Mouse (Mus musculus): ENCODE results near the gene Pbx1. TPM values are rescaled to one million over a fixed set of nuclear protein-coding genes. Genes with fewer than 3 reads are reported as not detected.

Pbx1 gene
- polyA plus RNA-seq, 1 experiment from 2014 or later, result 4.0 TPM

DNA sequence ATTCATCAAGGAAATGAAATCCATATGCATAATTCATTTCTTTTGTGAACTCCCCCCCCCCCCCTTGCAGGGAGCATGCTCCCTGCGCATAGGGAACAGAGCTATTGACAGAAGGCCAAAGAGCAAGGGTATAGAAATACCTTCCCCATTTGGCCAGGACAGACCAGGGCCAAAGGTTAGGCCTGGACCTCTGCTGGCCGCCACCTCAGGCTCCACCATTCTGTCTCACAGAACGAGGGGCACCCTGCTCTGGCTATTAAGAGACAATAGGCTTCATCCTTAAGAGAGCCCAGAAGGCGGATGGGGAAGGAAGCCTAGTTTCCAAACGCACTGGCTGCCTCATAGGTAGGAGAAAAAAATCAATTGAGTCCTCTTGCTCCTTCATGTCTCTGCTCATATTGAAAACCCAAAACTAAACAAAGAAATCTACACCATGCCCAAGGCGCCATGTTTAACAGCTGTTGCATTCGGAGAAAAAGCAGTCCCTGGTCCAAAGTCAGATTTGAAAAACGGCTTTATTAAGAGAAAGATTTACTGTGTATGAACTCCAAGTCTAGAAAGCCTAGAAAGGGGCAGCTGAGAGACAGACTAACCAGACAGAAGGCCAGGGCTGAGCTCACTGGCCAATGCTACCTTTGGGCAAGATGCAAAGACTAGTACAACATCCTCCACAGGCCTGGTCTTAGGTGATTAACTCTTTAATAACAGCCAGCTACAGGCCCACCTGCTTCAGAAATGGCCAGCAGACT is 83.9 kb downstream of the Pbx1 start:
- no peak overlapping the region for H3K27ac ChIP-seq (ENCODE audit: low read depth)
- H3K27me3 ChIP-seq (ENCODE audit: insufficient read depth, low read length), result no peaks in the 10 kb centered on the region
- 65% methylated on average over 8 of the region's 8 CpGs for WGBS (ENCODE audit: insufficient replicate concordance)
- no peak overlapping the region for H3K4me3 ChIP-seq (ENCODE audit: low read depth, low read length)
- TF ChIP-seq CTCF (IDR thresholded peaks at IDR 0.05; ENCODE audit: low read depth) (no peak), EP300 (IDR thresholded peaks at IDR 0.05; ENCODE audit: low read depth) (no peak)
- no peak overlapping the region for H3K4me2 ChIP-seq (ENCODE audit: low read depth, low read length)
- no peak overlapping the region for H3K9ac ChIP-seq (replicated peaks)
- DNase-seq, result no peak
- ATAC-seq, result no peak
- no peaks in the 10 kb centered on the region for H3K9me3 ChIP-seq (ENCODE audit: low read length)
- no peaks in the 10 kb centered on the region for H3K36me3 ChIP-seq (replicated peaks; ENCODE audit: insufficient read depth, low read length)
- H3K4me1 ChIP-seq (ENCODE audit: insufficient read depth), result peaks cover 9% of the 10 kb centered on the region

DNA sequence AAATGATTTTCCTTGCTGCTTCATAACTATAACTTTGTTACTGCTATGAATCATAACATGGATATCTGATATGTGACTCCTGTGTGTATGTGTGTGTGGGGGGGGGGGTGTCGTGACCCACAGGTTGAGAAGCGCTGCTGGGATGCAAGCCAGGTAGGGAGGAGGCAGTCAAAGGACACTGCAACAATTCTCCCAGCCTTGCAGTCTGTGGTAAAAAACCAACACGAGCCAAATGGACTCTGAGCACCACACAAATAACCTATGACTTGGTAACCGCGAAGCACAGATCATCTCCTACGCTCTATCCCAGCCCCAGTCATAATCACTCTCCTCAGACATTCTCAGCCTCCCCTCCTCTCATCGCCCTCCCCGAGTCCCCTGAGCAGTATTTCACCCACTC is 87.2 kb downstream of the Pbx1 start:
- no peak overlapping the region for H3K4me3 ChIP-seq (ENCODE audit: low read depth, low read length)
- DNase-seq (peak; percentile 54), ATAC-seq (peak; percentile 93)
- no peaks in the 10 kb centered on the region for H3K27me3 ChIP-seq (ENCODE audit: insufficient read depth, low read length)
- H3K9me3 ChIP-seq (ENCODE audit: low read length), result no peaks in the 10 kb centered on the region
- WGBS (ENCODE audit: insufficient replicate concordance), result 63% methylated on average over 8 of the region's 8 CpGs
- H3K27ac ChIP-seq (ENCODE audit: low read depth), result peak overlapping the region; percentile 58; the same call in 1 of the 2 replicates
- TF ChIP-seq CTCF (IDR thresholded peaks at IDR 0.05; ENCODE audit: low read depth) (no peak), EP300 (IDR thresholded peaks at IDR 0.05; ENCODE audit: low read depth) (no peak)
- no peaks in the 10 kb centered on the region for H3K36me3 ChIP-seq (replicated peaks; ENCODE audit: insufficient read depth, low read length)
- H3K9ac ChIP-seq (replicated peaks), result no peak overlapping the region
- peaks cover 9% of the 10 kb centered on the region for H3K4me1 ChIP-seq (ENCODE audit: insufficient read depth)
- H3K4me2 ChIP-seq (ENCODE audit: low read depth, low read length), result no peak overlapping the region

DNA sequence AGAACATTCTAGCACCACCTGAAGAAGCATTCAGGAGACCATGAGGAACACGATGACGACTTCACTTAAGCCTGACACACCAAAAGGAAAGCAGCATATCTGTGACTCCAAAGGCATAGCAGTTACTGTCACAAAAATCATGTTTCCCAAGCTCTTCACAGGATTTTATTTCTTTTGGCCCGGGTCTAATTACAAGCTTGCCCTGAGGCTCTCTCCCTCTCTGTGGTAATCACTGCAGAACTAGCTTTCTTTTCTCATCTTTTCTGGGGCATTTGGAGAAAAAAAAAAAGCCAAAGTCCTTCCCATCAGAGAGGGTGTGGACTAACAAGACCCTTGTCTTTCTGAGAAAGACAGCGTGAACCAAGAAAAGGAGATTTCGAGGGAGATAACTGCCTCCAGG is 87.8 kb downstream of the Pbx1 start:
- Histone ChIP-seq H3K4me3 (ENCODE audit: low read depth, low read length) (no peak overlapping the region), H3K9ac (replicated peaks) (no peak overlapping the region), H3K36me3 (replicated peaks; ENCODE audit: insufficient read depth, low read length) (no peaks in the 10 kb centered on the region), H3K4me1 (ENCODE audit: insufficient read depth) (peaks cover 9% of the 10 kb centered on the region), H3K9me3 (ENCODE audit: low read length) (no peaks in the 10 kb centered on the region), H3K27me3 (ENCODE audit: insufficient read depth, low read length) (no peaks in the 10 kb centered on the region), H3K27ac (ENCODE audit: low read depth) (no peak overlapping the region), H3K4me2 (ENCODE audit: low read depth, low read length) (no peak overlapping the region)
- DNase-seq, result no peak
- WGBS (ENCODE audit: insufficient replicate concordance), result 72% methylated on average over 5 of the region's 5 CpGs
- TF ChIP-seq CTCF (IDR thresholded peaks at IDR 0.05; ENCODE audit: low read depth) (no peak), EP300 (IDR thresholded peaks at IDR 0.05; ENCODE audit: low read depth) (no peak)
- no peak for ATAC-seq

DNA sequence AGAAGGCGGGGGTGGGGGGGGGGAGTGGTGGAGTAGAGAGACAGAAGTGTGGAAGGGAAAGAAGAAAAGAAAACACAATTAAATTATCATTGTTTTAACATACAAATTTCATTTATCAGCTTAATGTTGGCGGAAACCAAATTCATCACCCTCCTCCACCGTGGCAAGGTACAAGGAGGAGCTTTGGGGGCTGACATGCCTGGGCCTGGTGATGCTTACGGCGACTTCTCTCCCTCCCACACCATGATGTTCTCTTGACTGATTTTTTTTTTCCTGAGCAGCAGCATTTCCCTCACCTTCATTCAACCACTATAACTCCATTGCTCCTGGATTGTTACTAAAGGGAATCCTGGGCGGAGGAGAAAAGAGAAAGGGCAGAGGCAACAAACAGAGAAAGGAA is 89.8 kb downstream of the Pbx1 start:
- no peak overlapping the region for H3K27ac ChIP-seq (ENCODE audit: low read depth)
- no peaks in the 10 kb centered on the region for H3K27me3 ChIP-seq (ENCODE audit: insufficient read depth, low read length)
- ATAC-seq (no peak), DNase-seq (no peak)
- no peaks in the 10 kb centered on the region for H3K9me3 ChIP-seq (ENCODE audit: low read length)
- no peak overlapping the region for H3K9ac ChIP-seq (replicated peaks)
- no peak overlapping the region for H3K4me3 ChIP-seq (ENCODE audit: low read depth, low read length)
- no peaks in the 10 kb centered on the region for H3K36me3 ChIP-seq (replicated peaks; ENCODE audit: insufficient read depth, low read length)
- H3K4me1 ChIP-seq (ENCODE audit: insufficient read depth), result no peaks in the 10 kb centered on the region; the same call in 1 of the 2 replicates
- TF ChIP-seq EP300 (IDR thresholded peaks at IDR 0.05; ENCODE audit: low read depth), result no peak
- no peak for TF ChIP-seq CTCF (IDR thresholded peaks at IDR 0.05; ENCODE audit: low read depth)
- no peak overlapping the region for H3K4me2 ChIP-seq (ENCODE audit: low read depth, low read length)
- 81% methylated on average over 5 of the region's 6 CpGs for WGBS (ENCODE audit: insufficient replicate concordance)

DNA sequence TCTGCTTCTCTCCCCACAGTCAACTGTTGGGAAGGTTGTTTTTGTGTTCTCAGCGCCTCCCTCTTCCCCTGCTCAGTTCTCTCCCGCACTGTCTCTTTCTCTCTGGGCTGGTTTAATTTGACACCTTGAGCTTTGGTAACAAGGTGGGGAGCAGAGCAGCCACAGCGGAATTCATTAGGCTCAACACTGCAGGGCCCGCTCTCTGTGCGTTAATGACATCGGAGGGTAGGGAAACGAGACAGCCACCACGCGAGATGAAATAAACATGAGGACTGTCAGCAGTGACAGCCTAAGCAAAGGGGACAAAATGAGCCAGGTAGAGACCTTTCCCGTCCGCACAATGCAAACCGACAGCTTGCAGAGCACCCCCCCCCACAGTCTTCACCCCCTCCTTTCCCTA is 90.2 kb downstream of the Pbx1 start:
- Histone ChIP-seq H3K4me1 (ENCODE audit: insufficient read depth) (no peaks in the 10 kb centered on the region; the same call in 1 of the 2 replicates), H3K9me3 (ENCODE audit: low read length) (no peaks in the 10 kb centered on the region), H3K9ac (replicated peaks) (no peak overlapping the region), H3K27ac (ENCODE audit: low read depth) (no peak overlapping the region), H3K4me2 (ENCODE audit: low read depth, low read length) (no peak overlapping the region), H3K4me3 (ENCODE audit: low read depth, low read length) (no peak overlapping the region), H3K27me3 (ENCODE audit: insufficient read depth, low read length) (no peaks in the 10 kb centered on the region), H3K36me3 (replicated peaks; ENCODE audit: insufficient read depth, low read length) (no peaks in the 10 kb centered on the region)
- no peak for DNase-seq
- no peak for TF ChIP-seq CTCF (IDR thresholded peaks at IDR 0.05; ENCODE audit: low read depth)
- no peak for TF ChIP-seq EP300 (IDR thresholded peaks at IDR 0.05; ENCODE audit: low read depth)
- 79% methylated on average over 12 of the region's 12 CpGs for WGBS (ENCODE audit: insufficient replicate concordance)
- no peak for ATAC-seq

DNA sequence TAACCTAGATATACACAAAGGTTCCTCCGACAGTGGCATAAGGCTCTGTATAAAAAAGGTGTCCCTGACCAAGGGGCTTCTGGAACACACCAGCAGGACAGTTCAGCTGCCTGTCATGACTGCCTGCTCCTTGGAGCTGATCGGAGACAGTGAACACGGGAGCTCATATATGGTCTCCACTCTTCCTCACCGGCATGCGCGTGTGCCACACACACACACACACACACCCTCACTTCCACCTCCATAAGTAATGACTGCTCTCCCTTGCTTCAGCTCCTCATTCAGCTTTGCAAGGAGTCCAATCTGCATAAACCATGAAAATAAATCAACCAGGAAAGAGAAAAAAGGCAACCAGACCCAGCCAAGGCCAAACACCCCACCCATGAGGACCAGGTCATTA is 90.7 kb downstream of the Pbx1 start:
- ATAC-seq (no peak), DNase-seq (no peak)
- Histone ChIP-seq H3K9me3 (ENCODE audit: low read length) (no peaks in the 10 kb centered on the region), H3K4me3 (ENCODE audit: low read depth, low read length) (no peak overlapping the region), H3K4me1 (ENCODE audit: insufficient read depth) (no peaks in the 10 kb centered on the region; the same call in 1 of the 2 replicates), H3K9ac (replicated peaks) (no peak overlapping the region), H3K27ac (ENCODE audit: low read depth) (no peak overlapping the region), H3K4me2 (ENCODE audit: low read depth, low read length) (no peak overlapping the region), H3K36me3 (replicated peaks; ENCODE audit: insufficient read depth, low read length) (no peaks in the 10 kb centered on the region), H3K27me3 (ENCODE audit: insufficient read depth, low read length) (no peaks in the 10 kb centered on the region)
- TF ChIP-seq CTCF (IDR thresholded peaks at IDR 0.05; ENCODE audit: low read depth) (no peak), EP300 (IDR thresholded peaks at IDR 0.05; ENCODE audit: low read depth) (no peak)
- 87% methylated on average over 6 of the region's 6 CpGs for WGBS (ENCODE audit: insufficient replicate concordance)
